Comparison of ENCODE assay signal across 8 mouse cellular contexts in the genomic region with DNA sequence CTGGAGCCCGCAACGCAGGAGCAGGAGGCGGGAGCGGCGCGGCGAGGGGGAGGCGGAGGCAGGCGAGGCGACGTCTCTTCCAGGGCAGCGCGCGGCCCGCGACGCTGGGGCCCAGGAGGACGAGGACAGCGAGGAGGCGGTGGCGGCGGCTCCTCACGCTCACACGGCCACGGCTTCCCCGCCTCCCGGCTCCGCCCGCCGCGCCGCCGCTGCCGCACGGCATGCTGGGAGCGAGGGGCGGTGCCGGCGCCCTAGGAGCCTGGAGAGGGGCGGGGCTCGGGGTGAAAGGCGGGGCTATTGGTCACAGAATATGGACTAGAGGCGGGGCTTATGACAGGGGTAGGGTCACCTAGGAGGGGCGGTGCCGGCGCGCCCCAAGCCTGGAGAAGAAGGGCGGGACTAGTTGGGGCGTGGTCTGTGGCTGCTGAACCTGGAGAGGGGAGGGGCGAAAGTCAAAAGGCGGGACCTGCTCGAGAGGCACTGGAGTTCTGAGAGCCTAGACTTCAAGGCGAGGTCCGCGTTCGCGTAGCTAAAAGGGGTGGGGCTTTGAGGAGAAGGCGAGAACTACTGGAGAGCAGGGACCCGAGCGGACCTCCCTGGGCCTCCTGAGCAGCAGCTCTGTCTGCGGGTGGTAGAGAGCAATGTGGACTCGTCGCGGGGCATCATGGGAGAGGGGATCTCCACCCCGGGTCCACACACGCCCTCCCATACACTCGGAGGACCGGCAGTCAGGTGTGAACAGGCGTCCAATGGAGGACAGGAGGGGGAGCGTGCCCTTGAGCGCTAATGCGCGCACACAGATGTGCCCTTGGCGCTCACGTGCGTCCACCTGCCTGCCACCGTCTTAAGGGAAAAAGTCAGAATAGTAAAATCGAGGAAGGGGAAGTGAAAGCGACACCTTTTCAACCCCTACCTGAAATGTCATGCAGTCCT. TPM values are rescaled to one million over a fixed set of nuclear protein-coding genes. Genes with fewer than 3 reads are reported as not detected.
DNase-seq lines count a peak whose midpoint lies in the region; ATAC-seq lines count a peak whose summit lies in the region.

A gene (minus strand): TSS at position 218 of the 933 bp plus-strand sequence.

- peak within 1 kb of the TSS; percentile 96 for H3K27ac ChIP-seq in intestine, embryonic 14.5 days (ENCODE audit: low read depth)

- peaks cover 12% of the 10 kb centered on the region; the same call in 1 of the 2 replicates for H3K4me1 ChIP-seq in intestine, embryonic 14.5 days (replicated peaks; ENCODE audit: control insufficient read depth, insufficient read depth, low read length)

- H3K36me3 ChIP-seq in intestine, embryonic 14.5 days (ENCODE audit: control insufficient read depth, insufficient read depth, low read length): no peaks in the 10 kb centered on the region

- peak within 1 kb of the TSS; percentile 97 for H3K4me3 ChIP-seq in intestine, embryonic 14.5 days (ENCODE audit: low read depth, low read length)

- no peaks in the 10 kb centered on the region for H3K27me3 ChIP-seq in intestine, embryonic 14.5 days (replicated peaks; ENCODE audit: control insufficient read depth, insufficient read depth, low read length)

- peak; percentile 99 for DNase-seq in adrenal gland, adult 18-20 months (ENCODE audit: low spot score in 2 of 2)
- peak; percentile 99 for DNase-seq in embryo, embryonic 11 days
- DNase-seq in gastrocnemius, postnatal 25 days: peak; percentile 99
- DNase-seq in intestine, embryonic 14.5 days (ENCODE audit: low spot score): peak; percentile 99
- peak; percentile 94 to 97 for DNase-seq in left cerebral cortex, postnatal 14 days (ENCODE audit: low spot score in 2 of 2)
- peak; percentile 97 for DNase-seq in mesoderm, embryonic 11.5 days (ENCODE audit: low read depth, low spot score)
- DNase-seq in right cerebral cortex, postnatal 36 days (ENCODE audit: low spot score in 2 of 2): peak; percentile 97 to 98
- DNase-seq in yolk sac, embryonic 10.5 days (ENCODE audit: low spot score): peak; percentile 100

- H3K4me2 ChIP-seq in intestine, embryonic 14.5 days (ENCODE audit: low read length): peak within 1 kb of the TSS; percentile 62

- ATAC-seq in intestine, embryonic 14.5 days (replicated peaks; ENCODE audit: low FRiP score, low TSS enrichment, low read depth): peak; percentile 97

- 1% methylated on average over 67 of the region's 79 CpGs for WGBS in intestine, embryonic 14.5 days

- H3K9me3 ChIP-seq in intestine, embryonic 14.5 days (ENCODE audit: control insufficient read depth, low read length): no peaks in the 10 kb centered on the region

- intact Hi-C loops in left cerebral cortex, postnatal 14 days (cut with DNase I): loop anchor here (5.0 kb wide), 1 partner anchor 54 kb away; no protein-coding TSS in a partner anchor

- peak within 1 kb of the TSS; percentile 93 for H3K9ac ChIP-seq in intestine, embryonic 14.5 days (ENCODE audit: low read length)

RNA-seq across cellular contexts. Expression of the gene that starts here (rescaled TPM):
- 10 to 100 TPM; 40.6 to 41.4 TPM for total RNA-seq in adrenal gland, adult 18-20 months (2021)
- total RNA-seq in gastrocnemius, postnatal 25 days (2021): 10 to 100 TPM; 21.3 to 22.6 TPM
- polyA plus RNA-seq in intestine, embryonic 14.5 days (2014; fragmentation: Nextera tagmentation; extraction: Ambion mirVana): 24.2 and 26.4 TPM in 2 replicates
- 10 to 100 TPM; 61.1 to 67.2 TPM for total RNA-seq in left cerebral cortex, postnatal 14 days (2021)

Comparison
In these comparisons a context has a peak if more than half of its experiments do, and no peak if none do; other contexts are left out.
1. Peak in every context shown above with its lines: DNase-seq, ATAC-seq, H3K4me3 ChIP-seq and H3K27ac ChIP-seq.